Comparison of ENCODE assay signal across 30 mouse cellular contexts in genomic region chr8:99681673-99682072, GRCm38 (mm10).
DNase-seq lines count a peak whose midpoint lies in the region; ATAC-seq and TF ChIP-seq lines count a peak whose summit lies in the region.
"Had no signal": no experiment of that assay in that cellular context is flagged by ENCODE, and none has a peak within 500 bp of the region (broad histone marks: within the 10 kb centered on the region; RNA-seq: fewer than 3 reads in every experiment).

No protein-coding gene starts in this region.

- no peaks in the 10 kb centered on the region for H3K36me3 ChIP-seq in hindbrain, embryonic 14.5 days (replicated peaks; ENCODE audit: control insufficient read depth, insufficient read depth)
- no peaks in the 10 kb centered on the region for H3K36me3 ChIP-seq in hindbrain, embryonic 10.5 days
- H3K36me3 ChIP-seq: embryonic facial prominence, embryonic 12.5 days; heart, embryonic 10.5 days; heart, embryonic 15.5 days; hindbrain, embryonic 12.5 days; limb, embryonic 13.5 days; lung, embryonic 15.5 days; midbrain, embryonic 10.5 days; midbrain, embryonic 15.5 days; neural tube, embryonic 12.5 days; stomach, embryonic 15.5 days had no signal

- 63% methylated on average over 3 of the region's 3 CpGs for WGBS in hindbrain, embryonic 14.5 days
- 70% methylated on average over 3 of the region's 3 CpGs for WGBS in hindbrain, embryonic 10.5 days

- no peaks in the 10 kb centered on the region for H3K27me3 ChIP-seq in hindbrain, embryonic 14.5 days (ENCODE audit: control insufficient read depth, insufficient read depth, low read length)
- H3K27me3 ChIP-seq in hindbrain, embryonic 10.5 days (ENCODE audit: insufficient read depth, poor library complexity, severe bottlenecking), result no peaks in the 10 kb centered on the region
- H3K27me3 ChIP-seq: embryonic facial prominence, embryonic 12.5 days; heart, embryonic 15.5 days; hindbrain, embryonic 12.5 days; limb, embryonic 13.5 days; lung, embryonic 15.5 days; midbrain, embryonic 15.5 days; neural tube, embryonic 12.5 days; stomach, embryonic 15.5 days had no signal

- no peak overlapping the region for H3K9ac ChIP-seq in hindbrain, embryonic 14.5 days
- H3K9ac ChIP-seq: embryonic facial prominence, embryonic 12.5 days; heart, embryonic 15.5 days; hindbrain, embryonic 12.5 days; limb, embryonic 13.5 days; lung, embryonic 15.5 days; midbrain, embryonic 15.5 days; neural tube, embryonic 12.5 days; stomach, embryonic 15.5 days had no signal

- H3K4me3 ChIP-seq in hindbrain, embryonic 14.5 days (replicated peaks; ENCODE audit: low read length), result no peak overlapping the region
- no peak overlapping the region for H3K4me3 ChIP-seq in hindbrain, embryonic 10.5 days
- no peak overlapping the region for H3K4me3 ChIP-seq in left cerebral cortex, adult 2 months
- H3K4me3 ChIP-seq: embryonic facial prominence, embryonic 12.5 days; heart, embryonic 10.5 days; heart, embryonic 15.5 days; hindbrain, embryonic 12.5 days; limb, embryonic 13.5 days; lung, embryonic 15.5 days; midbrain, embryonic 10.5 days; midbrain, embryonic 15.5 days; myocyte; neural tube, embryonic 12.5 days; stomach, embryonic 15.5 days had no signal

- H3K27ac ChIP-seq in hindbrain, embryonic 14.5 days, result no peak overlapping the region
- H3K27ac ChIP-seq in hindbrain, embryonic 10.5 days, result no peak overlapping the region
- H3K27ac ChIP-seq in left cerebral cortex, adult 2 months, result no peak overlapping the region
- H3K27ac ChIP-seq: embryonic facial prominence, embryonic 12.5 days; heart, embryonic 10.5 days; heart, embryonic 15.5 days; hindbrain, embryonic 12.5 days; limb, embryonic 13.5 days; lung, embryonic 15.5 days; midbrain, embryonic 10.5 days; midbrain, embryonic 15.5 days; neural tube, embryonic 12.5 days; stomach, embryonic 15.5 days had no signal

- no peak overlapping the region for H3K4me2 ChIP-seq in hindbrain, embryonic 14.5 days (replicated peaks)
- H3K4me2 ChIP-seq: embryonic facial prominence, embryonic 12.5 days; heart, embryonic 15.5 days; hindbrain, embryonic 12.5 days; limb, embryonic 13.5 days; liver, embryonic 11.5 days; lung, embryonic 15.5 days; midbrain, embryonic 15.5 days; neural tube, embryonic 12.5 days; stomach, embryonic 15.5 days had no signal

- no peaks in the 10 kb centered on the region for H3K4me1 ChIP-seq in hindbrain, embryonic 14.5 days (replicated peaks; ENCODE audit: control insufficient read depth, insufficient read depth, low read length)
- H3K4me1 ChIP-seq in hindbrain, embryonic 10.5 days (replicated peaks), result no peaks in the 10 kb centered on the region
- H3K4me1 ChIP-seq: embryonic facial prominence, embryonic 12.5 days; heart, embryonic 10.5 days; heart, embryonic 15.5 days; hindbrain, embryonic 12.5 days; limb, embryonic 13.5 days; lung, embryonic 15.5 days; midbrain, embryonic 10.5 days; midbrain, embryonic 15.5 days; neural tube, embryonic 12.5 days; stomach, embryonic 15.5 days had no signal

- no peak for TF ChIP-seq CTCF in left cerebral cortex, adult 2 months (IDR thresholded peaks at IDR 0.05)

- intact Hi-C loops in left cerebral cortex, postnatal 4 days (cut with DNase I), result no loop called here
- intact Hi-C loops in left cerebral cortex, adult 2 months (cut with DNase I), result no loop called here

- DNase-seq in cerebellum, postnatal 25 days, result peak; percentile 29 to 54
- no peak for DNase-seq in cerebellum, adult 11 months
- no peak for DNase-seq in hindbrain, embryonic 14.5 days (ENCODE audit: low spot score)
- no peak for DNase-seq in hindbrain, embryonic 10.5 days (ENCODE audit: low spot score)
- DNase-seq in left cerebral cortex, postnatal 4 days, result peak; percentile 23
- DNase-seq in left cerebral cortex, adult 2 months (ENCODE audit: extremely low spot score in 1 of 2, low spot score in 2 of 2), result no peak
- DNase-seq in telencephalon, adult 2 months (ENCODE audit: low read depth, low spot score), result peak; percentile 33
- DNase-seq: adrenal gland, postnatal 14 days; cerebellum, adult 8-10 months; gastrocnemius, postnatal 25 days; heart, adult 11 months; kidney, adult 11 months; kidney, postnatal 14 days; right cerebral cortex, adult 18-20 months; thymus, postnatal 36 days had no signal

- H3K9me3 ChIP-seq in hindbrain, embryonic 14.5 days (ENCODE audit: control insufficient read depth, low read length), result no peaks in the 10 kb centered on the region
- H3K9me3 ChIP-seq in hindbrain, embryonic 10.5 days, result no peaks in the 10 kb centered on the region
- H3K9me3 ChIP-seq: embryonic facial prominence, embryonic 12.5 days; heart, embryonic 10.5 days; heart, embryonic 15.5 days; hindbrain, embryonic 12.5 days; limb, embryonic 13.5 days; lung, embryonic 15.5 days; midbrain, embryonic 10.5 days; midbrain, embryonic 15.5 days; neural tube, embryonic 12.5 days; stomach, embryonic 15.5 days had no signal

- 0 out of 2 replicates have a peak, but pooled peaks have one; percentile 27 for ATAC-seq in hindbrain, embryonic 14.5 days (ENCODE audit: low FRiP score)
- ATAC-seq: CD4-positive, CD25-positive, alpha-beta regulatory T cell, adult 4 months; forebrain, embryonic 16.5 days; inflammation-experienced regulatory T-cells, adult 6 months; midbrain, embryonic 15.5 days had no signal

Comparison
In these comparisons a context has a peak if more than half of its experiments do, and no peak if none do; other contexts are left out.
1. DNase-seq: peak in cerebellum, postnatal 25 days (2 of 2), left cerebral cortex, postnatal 4 days (single experiment) and telencephalon, adult 2 months (single experiment); none in cerebellum, adult 11 months (single experiment), hindbrain, embryonic 14.5 days (single experiment), hindbrain, embryonic 10.5 days (single experiment) and left cerebral cortex, adult 2 months (0 of 2).